Mouse (Mus musculus) hindbrain, embryonic 15.5 days (tissue): ENCODE results near the gene March9. TPM values are rescaled to one million over a fixed set of nuclear protein-coding genes. Genes with fewer than 3 reads are reported as not detected.

Experiments used
- ATAC-seq: fragments of 200-750 bp; cut with Nextera tagmentation; 2 replicates; pipeline ENCODE4 v1.8.0; 2017; ENCODE audit warnings: low read depth, moderate number of reproducible peaks, moderate TSS enrichment; ENCODE audit not compliant: low FRiP score
- H3K27ac ChIP-seq: fragments of 300-500 bp; sonication (generic); replicated peaks from 2 replicates; pipeline ENCODE4 v1.5.1; 2015; ENCODE audit warnings: mild to moderate bottlenecking, inconsistent platforms
- H3K27me3 ChIP-seq: fragments of 300-500 bp; sonication (generic); 2 replicates; pipeline ENCODE4 v1.6.1; 2015; ENCODE audit warnings: control low read depth, inconsistent platforms
- H3K36me3 ChIP-seq: fragments of 300-500 bp; sonication (generic); 2 replicates; pipeline ENCODE4 v1.6.1; 2015; ENCODE audit warnings: control low read depth, inconsistent platforms
- H3K4me1 ChIP-seq: fragments of 300-500 bp; sonication (generic); replicated peaks from 2 replicates; pipeline ENCODE4 v1.6.1; 2015; ENCODE audit warnings: control low read depth, inconsistent platforms
- H3K4me2 ChIP-seq: fragments of 300-500 bp; sonication (generic); 2 replicates; pipeline ENCODE4 v1.6.1; 2015; ENCODE audit warnings: moderate library complexity, mild to moderate bottlenecking, inconsistent platforms
- H3K4me3 ChIP-seq: fragments of 300-500 bp; sonication (generic); 2 replicates; pipeline ENCODE4 v1.5.1; 2015; ENCODE audit warnings: mild to moderate bottlenecking, inconsistent platforms
- H3K9ac ChIP-seq: fragments of 300-500 bp; sonication (generic); 2 replicates; pipeline ENCODE4 v1.6.1; 2015; ENCODE audit warnings: inconsistent platforms
- H3K9me3 ChIP-seq: fragments of 300-500 bp; sonication (generic); 2 replicates; pipeline ENCODE4 v1.6.1; 2016; ENCODE audit warnings: control low read depth, inconsistent platforms
- WGBS: fragments of 180-500 bp; shearing (Covaris S2); methylation state at CpG from one replicate; pipeline ENCODE4 v1.1.7; 2015; 5-methylcytosine and 5-hydroxymethylcytosine counted together
- polyA plus RNA-seq: library from polyadenylated mRNA; unstranded; fragments of >200 nt; fragmentation: Nextera tagmentation; extraction: Ambion mirVana; gene quantifications from 2 replicates; pipeline ENCODE4 v1.2.1, GENCODE M21; 2015

The March9 gene
- 7.3 and 8.4 TPM in 2 replicates for polyA plus RNA-seq

GRCm38 (mm10) chr10:127059968-127060916 lies at the start of gene March9:
Gene March9 (minus strand): TSS chr10:127060184.
- 2% methylated on average over 58 of the region's 72 CpGs for WGBS

DNA sequence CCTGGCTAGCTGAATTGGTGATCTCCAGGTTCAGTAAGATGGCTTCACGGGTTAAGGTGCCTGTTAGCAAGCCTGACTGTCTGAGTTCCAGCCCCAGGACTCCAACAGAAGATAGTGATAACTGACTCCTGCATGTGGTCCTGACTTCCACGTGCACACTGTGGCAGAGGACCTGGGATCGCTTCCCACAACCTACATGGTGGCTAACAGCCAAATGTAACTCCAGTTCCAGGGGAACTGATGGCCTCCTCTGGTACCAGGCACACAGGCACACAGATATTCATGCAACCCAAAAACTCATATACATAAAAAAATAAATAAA lies 48.2 kb upstream of the March9 start:
- no peak for ATAC-seq
- H3K9ac ChIP-seq = no peak overlapping the region
- peaks cover 31% of the 10 kb centered on the region for H3K36me3 ChIP-seq
- no peak overlapping the region for H3K4me2 ChIP-seq
- no peaks in the 10 kb centered on the region for H3K9me3 ChIP-seq
- H3K27me3 ChIP-seq = no peaks in the 10 kb centered on the region
- H3K27ac ChIP-seq = no peak overlapping the region
- 83% methylated on average over 3 of the region's 3 CpGs for WGBS
- H3K4me3 ChIP-seq = no peak overlapping the region
- H3K4me1 ChIP-seq = no peaks in the 10 kb centered on the region

More at GRCm38 (mm10) chr10:127059968-127060916, at the start of gene March9:
- Histone ChIP-seq H3K27ac (peak within 1 kb of the TSS; percentile 94), H3K9ac (peak within 1 kb of the TSS; percentile 93), H3K4me3 (peak within 1 kb of the TSS; percentile 90), H3K36me3 (peaks cover 28% of the 10 kb centered on the region), H3K4me2 (peak within 1 kb of the TSS; percentile 73), H3K4me1 (peaks cover 55% of the 10 kb centered on the region), H3K9me3 (no peaks in the 10 kb centered on the region), H3K27me3 (no peaks in the 10 kb centered on the region)
- peak; percentile 34 for ATAC-seq

DNA sequence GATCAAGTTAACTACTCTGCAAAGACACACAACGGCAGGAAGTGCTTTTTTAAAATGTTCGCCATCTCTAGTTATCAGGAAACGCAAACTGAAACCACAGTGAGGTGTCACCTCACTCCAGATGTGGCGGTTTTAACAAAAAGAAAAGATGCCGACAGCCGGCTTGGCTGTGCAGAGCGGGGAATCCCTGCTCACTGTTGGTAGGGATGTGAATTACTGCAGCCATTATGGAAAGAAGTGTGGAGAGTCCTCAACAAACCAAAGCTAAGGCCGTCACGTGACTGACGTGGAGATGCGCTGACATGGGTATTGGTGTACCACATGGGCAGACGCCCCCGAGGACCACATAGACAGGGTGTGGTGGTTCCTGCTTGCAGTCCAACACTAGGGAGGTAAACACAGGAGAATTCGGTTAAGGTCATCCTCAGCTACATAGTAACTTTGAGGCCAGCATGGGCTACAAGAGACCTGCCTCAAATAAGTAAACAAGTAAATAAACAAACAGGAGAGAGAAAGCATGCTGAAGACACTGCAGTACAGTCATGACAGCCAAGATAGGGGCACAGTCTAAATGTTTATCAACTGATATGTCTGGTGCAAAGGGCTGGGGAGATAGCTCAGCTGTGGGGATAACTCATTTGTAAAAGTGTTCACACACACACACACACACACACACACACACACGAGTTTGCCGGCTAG lies 47.7 kb upstream of the March9 start:
- Histone ChIP-seq H3K4me2 (no peak overlapping the region), H3K9me3 (no peaks in the 10 kb centered on the region), H3K4me3 (no peak overlapping the region), H3K27ac (no peak overlapping the region), H3K36me3 (peaks cover 26% of the 10 kb centered on the region), H3K9ac (no peak overlapping the region), H3K27me3 (no peaks in the 10 kb centered on the region), H3K4me1 (no peaks in the 10 kb centered on the region)
- 94% methylated on average over 16 of the region's 16 CpGs for WGBS
- no peak for ATAC-seq

DNA sequence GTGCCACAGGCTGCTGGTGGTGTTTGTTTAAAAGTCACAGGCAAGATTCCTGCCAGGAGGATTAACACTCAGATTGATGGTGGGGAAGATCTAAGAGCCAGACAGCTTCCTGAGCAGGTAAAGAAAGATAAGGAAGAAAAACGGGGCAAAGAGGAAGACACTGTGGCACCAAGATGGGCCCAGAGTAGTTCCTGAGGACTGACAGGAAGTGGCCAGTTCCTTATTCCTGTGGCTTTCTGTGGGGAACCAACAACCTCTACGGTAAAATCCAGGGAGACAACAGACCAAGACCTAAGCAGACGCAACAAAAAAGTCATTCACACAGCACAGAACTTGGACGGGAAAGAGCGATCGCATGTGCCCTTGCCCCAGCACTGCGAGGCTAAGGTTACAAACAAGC lies 43.6 kb upstream of the March9 start:
- no peak overlapping the region for H3K4me2 ChIP-seq
- H3K9ac ChIP-seq = no peak overlapping the region
- ATAC-seq = no peak
- no peaks in the 10 kb centered on the region for H3K9me3 ChIP-seq
- H3K4me3 ChIP-seq = no peak overlapping the region
- peaks cover 39% of the 10 kb centered on the region for H3K36me3 ChIP-seq
- 90% methylated on average over 7 of the region's 7 CpGs for WGBS
- no peak overlapping the region for H3K27ac ChIP-seq
- no peaks in the 10 kb centered on the region for H3K4me1 ChIP-seq
- no peaks in the 10 kb centered on the region for H3K27me3 ChIP-seq

DNA sequence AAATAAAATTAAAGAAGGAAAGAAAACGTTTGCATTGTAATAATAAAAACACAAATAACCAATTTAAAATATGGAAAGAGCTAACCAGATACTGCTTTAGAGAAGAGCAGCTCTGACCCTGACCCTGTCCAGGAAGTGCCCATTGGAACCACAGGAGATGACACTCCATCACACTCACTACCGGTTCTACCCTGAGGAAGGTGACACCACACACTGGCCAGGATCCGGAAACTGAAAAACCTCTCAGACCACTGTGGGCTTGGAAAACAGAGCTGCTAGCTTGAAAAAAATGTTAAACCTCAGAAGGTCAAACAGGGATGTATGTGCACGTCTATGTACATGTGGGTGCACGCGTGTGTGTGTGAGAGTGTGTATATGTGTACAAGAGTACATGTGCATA lies 41.2 kb upstream of the March9 start:
- peaks cover 55% of the 10 kb centered on the region for H3K36me3 ChIP-seq
- H3K4me1 ChIP-seq = no peaks in the 10 kb centered on the region
- no peaks in the 10 kb centered on the region for H3K9me3 ChIP-seq
- ATAC-seq = no peak
- no peak overlapping the region for H3K4me2 ChIP-seq
- H3K9ac ChIP-seq = no peak overlapping the region
- no peak overlapping the region for H3K4me3 ChIP-seq
- no peak overlapping the region for H3K27ac ChIP-seq
- no peaks in the 10 kb centered on the region for H3K27me3 ChIP-seq
- 88% methylated on average over 6 of the region's 6 CpGs for WGBS

- no peak overlapping the region for H3K4me3 ChIP-seq
- no peak overlapping the region for H3K9ac ChIP-seq
- H3K27ac ChIP-seq = no peak overlapping the region
- H3K4me2 ChIP-seq = no peak overlapping the region
- H3K36me3 ChIP-seq = peaks cover 56% of the 10 kb centered on the region
- H3K27me3 ChIP-seq = no peaks in the 10 kb centered on the region
- no peaks in the 10 kb centered on the region for H3K4me1 ChIP-seq
- no peaks in the 10 kb centered on the region for H3K9me3 ChIP-seq
- no peak for ATAC-seq
- 90% methylated on average over 8 of the region's 8 CpGs for WGBS
These were observed 40.4 kb upstream of the March9 start for GRCm38 (mm10) chr10:127100414-127100813.

DNA sequence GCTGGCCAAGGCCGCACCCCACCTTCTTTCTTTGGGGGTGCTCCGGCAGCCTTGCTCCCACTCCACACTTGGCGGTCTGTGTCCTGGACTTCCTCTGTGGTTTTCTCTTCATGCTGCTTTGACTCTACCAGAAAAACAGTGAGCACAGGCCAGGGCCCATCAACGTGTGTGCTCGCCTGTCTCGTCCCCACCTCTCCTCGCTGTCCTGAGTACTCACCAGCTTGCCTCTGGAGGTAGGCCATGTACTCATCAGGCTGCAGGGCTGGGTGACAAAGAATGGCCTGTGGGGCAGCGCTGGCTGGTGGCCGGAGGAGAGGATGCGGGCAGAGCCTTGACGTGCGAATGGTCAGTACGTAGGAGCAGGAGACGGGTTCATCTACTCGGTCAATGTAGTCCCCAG lies 39.9 kb upstream of the March9 start:
- H3K36me3 ChIP-seq = peaks cover 50% of the 10 kb centered on the region
- no peak overlapping the region for H3K9ac ChIP-seq
- H3K4me3 ChIP-seq = no peak overlapping the region

DNA sequence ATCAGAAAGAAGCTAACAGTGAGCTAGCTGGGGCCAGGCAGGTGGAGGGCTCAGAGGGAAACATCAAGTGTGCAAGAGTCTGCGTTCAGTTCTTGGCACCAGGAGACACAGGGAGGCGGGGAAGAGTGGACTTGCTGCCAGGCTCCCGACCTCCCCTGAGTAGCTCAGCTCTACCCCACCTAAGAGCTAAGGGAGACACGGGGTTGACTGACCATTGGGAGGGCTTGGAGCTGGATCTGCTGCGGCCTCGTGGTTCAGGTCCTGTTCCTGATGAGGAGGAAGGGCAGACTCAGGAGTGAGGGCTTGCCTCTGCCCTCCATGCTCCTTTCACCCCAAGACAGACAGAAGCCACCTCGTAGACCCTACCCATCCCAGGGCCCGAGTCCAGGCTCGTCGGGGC lies 39.2 kb upstream of the March9 start:
- no peak overlapping the region for H3K27ac ChIP-seq
- ATAC-seq = no peak
- H3K4me3 ChIP-seq = no peak overlapping the region
- H3K4me1 ChIP-seq = peaks cover 11% of the 10 kb centered on the region
- WGBS = 90% methylated on average over 10 of the region's 10 CpGs
- no peak overlapping the region for H3K9ac ChIP-seq
- peaks cover 48% of the 10 kb centered on the region for H3K36me3 ChIP-seq
- H3K27me3 ChIP-seq = no peaks in the 10 kb centered on the region
- no peaks in the 10 kb centered on the region for H3K9me3 ChIP-seq
- no peak overlapping the region for H3K4me2 ChIP-seq

More for the DNA sequence above, 39.9 kb upstream of the March9 start:
- no peak overlapping the region for H3K27ac ChIP-seq
- 94% methylated on average over 15 of the region's 15 CpGs for WGBS
- H3K4me2 ChIP-seq = no peak overlapping the region
- no peaks in the 10 kb centered on the region for H3K9me3 ChIP-seq
- H3K4me1 ChIP-seq = peaks cover 4% of the 10 kb centered on the region
- no peaks in the 10 kb centered on the region for H3K27me3 ChIP-seq
- no peak for ATAC-seq

DNA sequence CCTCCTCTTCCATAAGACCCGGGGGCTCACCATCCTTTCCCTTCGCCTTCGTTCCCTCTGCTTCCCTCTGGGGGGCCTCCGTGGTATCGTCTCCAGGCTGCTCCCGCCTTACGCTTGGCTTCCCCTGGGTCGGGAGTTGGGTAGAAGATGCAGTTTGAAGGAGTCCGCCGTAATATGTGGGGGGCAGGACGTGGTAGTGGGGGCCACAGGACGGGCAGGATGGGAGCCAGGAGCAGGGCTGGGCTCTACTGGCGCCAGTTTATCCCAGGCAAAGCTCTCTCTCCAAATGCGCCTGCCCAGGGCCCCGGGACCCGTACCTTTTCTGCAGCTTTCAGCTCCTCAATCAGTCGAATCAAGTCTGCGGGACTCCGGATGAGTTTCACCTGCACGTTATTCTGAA lies 38.5 kb upstream of the March9 start:
- Histone ChIP-seq H3K9me3 (no peaks in the 10 kb centered on the region), H3K9ac (no peak overlapping the region), H3K4me1 (peaks cover 14% of the 10 kb centered on the region), H3K4me2 (no peak overlapping the region), H3K4me3 (no peak overlapping the region), H3K27ac (no peak overlapping the region), H3K36me3 (peaks cover 48% of the 10 kb centered on the region), H3K27me3 (no peaks in the 10 kb centered on the region)
- 79% methylated on average over 20 of the region's 20 CpGs for WGBS
- no peak for ATAC-seq

DNA sequence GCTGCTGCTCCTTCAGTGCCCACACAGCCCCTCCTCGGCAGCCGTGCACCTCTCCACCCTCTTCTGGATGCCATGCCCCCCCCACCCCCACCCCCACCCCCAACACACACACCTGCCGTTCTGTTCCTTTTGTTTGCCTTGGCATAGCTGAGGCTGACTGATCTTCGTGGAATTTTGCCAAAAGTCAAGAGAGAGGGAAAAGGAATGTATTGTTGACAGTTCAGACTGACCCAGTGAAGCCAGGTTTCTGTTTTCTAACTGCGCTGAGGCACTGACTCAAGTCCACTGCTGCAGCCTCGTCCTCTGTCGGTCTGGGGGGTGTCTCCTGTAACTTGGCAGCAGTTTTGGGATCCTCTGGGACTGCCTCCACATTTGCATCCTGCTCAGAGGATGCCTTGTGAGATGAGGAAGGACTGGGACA lies 34.4 kb upstream of the March9 start:
- Histone ChIP-seq H3K4me1 (peaks cover 32% of the 10 kb centered on the region), H3K36me3 (peaks cover 37% of the 10 kb centered on the region), H3K27me3 (peaks cover 26% of the 10 kb centered on the region), H3K9me3 (no peaks in the 10 kb centered on the region), H3K27ac (peak overlapping the region; percentile 63), H3K4me2 (no peak overlapping the region), H3K4me3 (no peak overlapping the region), H3K9ac (no peak overlapping the region)
- WGBS = 28% methylated on average over 7 of the region's 7 CpGs
- no peak for ATAC-seq

DNA sequence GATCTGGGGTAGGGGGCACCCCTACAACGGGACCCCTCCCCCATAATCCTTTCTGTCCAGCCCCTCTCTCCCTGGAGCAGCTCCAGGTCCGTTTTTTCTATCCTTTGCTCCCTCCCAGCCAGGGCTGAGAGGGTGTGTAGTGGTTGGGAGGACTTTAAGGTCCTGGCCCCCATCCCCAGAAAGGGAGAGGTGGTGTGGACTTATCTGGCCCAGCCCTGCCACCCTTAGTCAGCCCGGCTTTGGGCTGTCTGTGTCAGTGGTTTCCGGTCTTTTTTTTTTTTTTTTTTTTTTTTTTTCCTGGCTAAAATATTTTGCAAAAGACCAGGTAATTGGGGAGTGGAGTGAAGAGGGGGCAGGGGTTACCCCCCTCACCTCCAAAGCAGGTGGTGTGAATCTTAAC lies 32.8 kb upstream of the March9 start:
- Histone ChIP-seq H3K9ac (no peak overlapping the region), H3K27ac (no peak overlapping the region), H3K4me1 (peaks cover 32% of the 10 kb centered on the region), H3K36me3 (peaks cover 31% of the 10 kb centered on the region), H3K4me2 (no peak overlapping the region), H3K4me3 (no peak overlapping the region), H3K27me3 (peaks cover 41% of the 10 kb centered on the region), H3K9me3 (no peaks in the 10 kb centered on the region)
- 50% methylated on average over 4 of the region's 4 CpGs for WGBS
- ATAC-seq = no peak
